Mouse (Mus musculus) MEL (cell line): Measurements from ENCODE around the gene Nme3.

Experiments
- CTCF ChIP-seq, 3 experiments: IDR thresholded peaks in 2 of 3; conservative IDR thresholded peaks in 1 of 3; 2 replicates each; pipeline ENCODE4 v1.5.1; 2011 to 2012; ENCODE audit warnings: low read length in 3 of 3, low read depth in 2 of 3, mild to moderate bottlenecking in 2 of 3, improper control_type of control experiment in 1 of 3, inconsistent platforms in 1 of 3, mixed read lengths in 1 of 3, moderate library complexity in 1 of 3; ENCODE audit not compliant: control insufficient read depth in 1 of 3, insufficient read depth in 1 of 3, poor library complexity in 1 of 3, severe bottlenecking in 1 of 3
- EP300 ChIP-seq, 2 experiments: IDR thresholded peaks; 2 replicates each; pipeline ENCODE4 v1.6.1; 2011; ENCODE audit warnings: improper control_type of control experiment in 2 of 2, low read length in 2 of 2, low read depth in 1 of 2, mild to moderate bottlenecking in 1 of 2
- POLR2A ChIP-seq, 2 experiments: IDR thresholded peaks; 2 replicates each; pipeline ENCODE4 v1.6.1; 2011 to 2012; ENCODE audit warnings: low read length in 2 of 2, mild to moderate bottlenecking in 2 of 2, control low read depth in 1 of 2, improper control_type of control experiment in 1 of 2, low read depth in 1 of 2, moderate library complexity in 1 of 2; ENCODE audit not compliant: control insufficient read depth in 1 of 2, insufficient read depth in 1 of 2, poor library complexity in 1 of 2

GRCm38 (mm10) chr17:24867914-24868313 lies 28.4 kb upstream of the Nme3 start:
- TF ChIP-seq CTCF (IDR thresholded peaks at IDR 0.05 in 2 of 3, conservative IDR thresholded peaks at IDR 0.05 in 1 of 3; ENCODE audit: control insufficient read depth in 1 of 3, insufficient read depth in 1 of 3, low read depth in 2 of 3, low read length in 3 of 3, poor library complexity in 1 of 3, severe bottlenecking in 1 of 3) (no peak), EP300 (IDR thresholded peaks at IDR 0.05; ENCODE audit: low read depth in 1 of 2, low read length in 2 of 2) (no peak), POLR2A (IDR thresholded peaks at IDR 0.05; ENCODE audit: control insufficient read depth in 1 of 2, insufficient read depth in 1 of 2, low read depth in 1 of 2, low read length in 2 of 2, poor library complexity in 1 of 2) (no peak)
